ENCODE assay signal across 10 mouse cellular contexts in genomic region chr9:104079379-104079778, GRCm38 (mm10). TPM values are rescaled to one million over a fixed set of nuclear protein-coding genes. Genes with fewer than 3 reads are reported as not detected.
DNase-seq lines count a peak whose midpoint lies in the region; ATAC-seq and TF ChIP-seq lines count a peak whose summit lies in the region.
"Had no signal": no experiment of that assay in that cellular context is flagged by ENCODE, and none has a peak within 500 bp of the region (broad histone marks: within the 10 kb centered on the region; RNA-seq: fewer than 3 reads in every experiment).

No protein-coding gene starts in this region.

- no peak overlapping the region for H3K27ac ChIP-seq in hindbrain, embryonic 10.5 days
- no peak overlapping the region for H3K27ac ChIP-seq in hindbrain, embryonic 16.5 days (ENCODE audit: low read depth, low read length)
- no peak overlapping the region for H3K27ac ChIP-seq in embryonic facial prominence, embryonic 10.5 days (replicated peaks)
- H3K27ac ChIP-seq: midbrain, embryonic 12.5 days had no signal

- H3K4me3 ChIP-seq in hindbrain, embryonic 10.5 days: no peak overlapping the region
- H3K4me3 ChIP-seq in hindbrain, embryonic 16.5 days (ENCODE audit: low read length): no peak overlapping the region
- no peak overlapping the region for H3K4me3 ChIP-seq in C2C12 (ENCODE audit: insufficient read depth, poor library complexity, severe bottlenecking)
- no peak overlapping the region for H3K4me3 ChIP-seq in embryonic facial prominence, embryonic 10.5 days
- H3K4me3 ChIP-seq: midbrain, embryonic 12.5 days had no signal

- no peaks in the 10 kb centered on the region for H3K36me3 ChIP-seq in hindbrain, embryonic 10.5 days
- H3K36me3 ChIP-seq in hindbrain, embryonic 16.5 days (ENCODE audit: control insufficient read depth, insufficient read depth, low read length): peaks cover 3% of the 10 kb centered on the region; the same call in 1 of the 2 replicates
- H3K36me3 ChIP-seq in C2C12 (ENCODE audit: control insufficient read depth, insufficient read depth): no peaks in the 10 kb centered on the region
- H3K36me3 ChIP-seq in embryonic facial prominence, embryonic 10.5 days (replicated peaks): no peaks in the 10 kb centered on the region

- H3K79me3 ChIP-seq in C2C12 (ENCODE audit: low read depth): no peaks in the 10 kb centered on the region

- H3K9ac ChIP-seq in hindbrain, embryonic 16.5 days (ENCODE audit: low read depth, low read length): no peak overlapping the region
- H3K9ac ChIP-seq: midbrain, embryonic 12.5 days had no signal

- H3ac ChIP-seq in C2C12 (ENCODE audit: control insufficient read depth, insufficient read length, low read depth): no peak overlapping the region

- 55% methylated on average over 5 of the region's 5 CpGs for WGBS in hindbrain, embryonic 10.5 days
- 46% methylated on average over 5 of the region's 5 CpGs for WGBS in hindbrain, embryonic 16.5 days
- 53% methylated on average over 5 of the region's 5 CpGs for WGBS in embryonic facial prominence, embryonic 10.5 days

- no peak overlapping the region for H3K4me2 ChIP-seq in hindbrain, embryonic 16.5 days (ENCODE audit: low read length)
- H3K4me2 ChIP-seq: midbrain, embryonic 12.5 days had no signal

- no peaks in the 10 kb centered on the region for H3K79me2 ChIP-seq in C2C12 (ENCODE audit: control insufficient read depth, insufficient read depth)

- H3K9me3 ChIP-seq in hindbrain, embryonic 10.5 days: no peaks in the 10 kb centered on the region
- H3K9me3 ChIP-seq in hindbrain, embryonic 16.5 days (ENCODE audit: control insufficient read depth, low read length): no peaks in the 10 kb centered on the region
- no peaks in the 10 kb centered on the region for H3K9me3 ChIP-seq in embryonic facial prominence, embryonic 10.5 days
- H3K9me3 ChIP-seq: midbrain, embryonic 12.5 days had no signal

- no peaks in the 10 kb centered on the region for H3K4me1 ChIP-seq in hindbrain, embryonic 10.5 days (replicated peaks)
- H3K4me1 ChIP-seq in hindbrain, embryonic 16.5 days (ENCODE audit: control insufficient read depth, insufficient read depth, low read depth, low read length): no peaks in the 10 kb centered on the region
- no peaks in the 10 kb centered on the region for H3K4me1 ChIP-seq in embryonic facial prominence, embryonic 10.5 days
- H3K4me1 ChIP-seq: midbrain, embryonic 12.5 days had no signal

- peak; percentile 59 for DNase-seq in hindbrain, embryonic 10.5 days (ENCODE audit: low spot score)
- peak; percentile 73 for DNase-seq in R1 (ENCODE audit: low read depth, low spot score)
- DNase-seq in embryonic facial prominence, embryonic 10.5 days (ENCODE audit: low spot score): peak; percentile 69
- peak; percentile 33 to 35 for DNase-seq in left cerebral cortex, postnatal 14 days (ENCODE audit: low spot score in 2 of 2)
- peak; percentile 76 for DNase-seq in retina, embryonic 14.5 days (ENCODE audit: low spot score)
- no peak for DNase-seq in frontal cortex, postnatal 10 days (ENCODE audit: low spot score in 2 of 2)

- H3K27me3 ChIP-seq in hindbrain, embryonic 10.5 days (ENCODE audit: insufficient read depth, poor library complexity, severe bottlenecking): no peaks in the 10 kb centered on the region
- no peaks in the 10 kb centered on the region for H3K27me3 ChIP-seq in hindbrain, embryonic 16.5 days (replicated peaks; ENCODE audit: control insufficient read depth, insufficient read depth, low read length)
- no peaks in the 10 kb centered on the region for H3K27me3 ChIP-seq in C2C12 (ENCODE audit: control insufficient read depth, insufficient read depth, insufficient read length)
- H3K27me3 ChIP-seq in embryonic facial prominence, embryonic 10.5 days (replicated peaks; ENCODE audit: low read depth, poor library complexity, severe bottlenecking): no peaks in the 10 kb centered on the region
- H3K27me3 ChIP-seq: midbrain, embryonic 12.5 days had no signal

- peak; percentile 4 for TF ChIP-seq CTCF in C2C12 (IDR thresholded peaks at IDR 0.05; ENCODE audit: control insufficient read depth, insufficient read depth, insufficient read length)

- ATAC-seq in hindbrain, embryonic 16.5 days: no peak

- intact Hi-C loops in left cerebral cortex, postnatal 14 days (cut with DNase I): no loop called here

TF ChIP-seq in C2C12, 6 proteins besides CTCF, POLR2A, EP300 and RAD21:
- TF ChIP-seq FOSL1 (IDR thresholded peaks at IDR 0.05; ENCODE audit: insufficient read depth, low read length, poor library complexity, severe bottlenecking) (no peak), USF1 (IDR thresholded peaks at IDR 0.05; ENCODE audit: low read depth) (no peak), MYOD1 (IDR thresholded peaks at IDR 0.05; ENCODE audit: control insufficient read depth, insufficient read length, low read depth) (no peak), MAX (IDR thresholded peaks at IDR 0.05) (no peak), CEBPB (IDR thresholded peaks at IDR 0.05; ENCODE audit: low read depth) (no peak), MYOG (IDR thresholded peaks at IDR 0.05; ENCODE audit: control insufficient read depth, extremely low read depth, insufficient read length) (no peak)
TF ChIP-seq in C2C12: peak in this region for 0.

RNA-seq across cellular contexts. Expression of gene Acad11, which starts 16.2 kb away (rescaled TPM):
- 8.2 and 10.0 TPM in 2 replicates for polyA plus RNA-seq in hindbrain, embryonic 10.5 days (2016; fragmentation: Nextera tagmentation; extraction: Ambion mirVana)
- polyA plus RNA-seq in hindbrain, embryonic 16.5 days (2015; fragmentation: Nextera tagmentation; extraction: Ambion mirVana): 8.1 and 8.9 TPM in 2 replicates
- 3.0 TPM for polyA plus RNA-seq in C2C12 (2012; fragmentation: generic; extraction: Trizol)
- 9.7 and 10.2 TPM in 2 replicates for polyA plus RNA-seq in embryonic facial prominence, embryonic 10.5 days (2016; fragmentation: Nextera tagmentation; extraction: Ambion mirVana)
- 10 to 100 TPM; 21.2 to 22.9 TPM for total RNA-seq in left cerebral cortex, postnatal 14 days (2021)

RNA-seq across cellular contexts. Expression of gene Uba5, which starts 16.4 kb away (rescaled TPM):
- 42.9 and 47.4 TPM in 2 replicates for polyA plus RNA-seq in hindbrain, embryonic 10.5 days (2016; fragmentation: Nextera tagmentation; extraction: Ambion mirVana)
- 66.5 and 68.4 TPM in 2 replicates for polyA plus RNA-seq in hindbrain, embryonic 16.5 days (2015; fragmentation: Nextera tagmentation; extraction: Ambion mirVana)
- 18.0 TPM for polyA plus RNA-seq in C2C12 (2012; fragmentation: generic; extraction: Trizol)
- polyA plus RNA-seq in embryonic facial prominence, embryonic 10.5 days (2016; fragmentation: Nextera tagmentation; extraction: Ambion mirVana): 45.7 TPM in 2 replicates
- 10 to 100 TPM; 39.0 to 41.6 TPM for total RNA-seq in left cerebral cortex, postnatal 14 days (2021)

RNA-seq across cellular contexts. Expression of gene Gm28305, which starts 38.9 kb away (rescaled TPM):
- not detected in 2 replicates for polyA plus RNA-seq in hindbrain, embryonic 10.5 days (2016; fragmentation: Nextera tagmentation; extraction: Ambion mirVana)
- not detected in 2 replicates for polyA plus RNA-seq in hindbrain, embryonic 16.5 days (2015; fragmentation: Nextera tagmentation; extraction: Ambion mirVana)
- polyA plus RNA-seq in C2C12 (2012; fragmentation: generic; extraction: Trizol): not detected
- not detected in 2 replicates for polyA plus RNA-seq in embryonic facial prominence, embryonic 10.5 days (2016; fragmentation: Nextera tagmentation; extraction: Ambion mirVana)
- total RNA-seq in left cerebral cortex, postnatal 14 days (2021): not detected
- polyA plus RNA-seq: frontal cortex, adult 2 months; midbrain, embryonic 12.5 days had no signal

RNA-seq across cellular contexts. Expression of gene Ackr4, which starts 47.4 kb away (rescaled TPM):
- polyA plus RNA-seq in hindbrain, embryonic 10.5 days (2016; fragmentation: Nextera tagmentation; extraction: Ambion mirVana): 0.26 and 0.42 TPM in 2 replicates
- 1.8 and 2.6 TPM in 2 replicates for polyA plus RNA-seq in hindbrain, embryonic 16.5 days (2015; fragmentation: Nextera tagmentation; extraction: Ambion mirVana)
- polyA plus RNA-seq in C2C12 (2012; fragmentation: generic; extraction: Trizol): 0.14 TPM
- polyA plus RNA-seq in embryonic facial prominence, embryonic 10.5 days (2016; fragmentation: Nextera tagmentation; extraction: Ambion mirVana): 0.19 and 0.41 TPM in 2 replicates
- under 1 TPM; 0.35 to 0.47 TPM for total RNA-seq in left cerebral cortex, postnatal 14 days (2021)

Comparison
In these comparisons a context has a peak if more than half of its experiments do, and no peak if none do; other contexts are left out.
1. DNase-seq: peak in hindbrain, embryonic 10.5 days (single experiment), R1 (single experiment), embryonic facial prominence, embryonic 10.5 days (single experiment), left cerebral cortex, postnatal 14 days (2 of 2) and retina, embryonic 14.5 days (single experiment); none in frontal cortex, postnatal 10 days (0 of 2).